Mouse (Mus musculus) MEL (cell line): ENCODE data around the gene Ppp1r15b. TPM values are rescaled to one million over a fixed set of nuclear protein-coding genes. Genes with fewer than 3 reads are reported as not detected.

Source experiments
- DNase-seq: peaks from one replicate; pipeline ENCODE4 v3.0.0; 2011; ENCODE audit warnings: low read depth, low spot score
- H3K27ac ChIP-seq: 2 replicates; pipeline ENCODE4 v1.5.1; 2012; ENCODE audit warnings: low read depth, mild to moderate bottlenecking, control low read depth, low read length, moderate library complexity; ENCODE audit not compliant: control insufficient read depth
- H3K27me3 ChIP-seq, 2 experiments: fragments of 150-350 bp in 1 of 2; sonication (generic) in 1 of 2; 2 replicates each; pipeline ENCODE4 v1.6.1; 2012; ENCODE audit warnings: low read length in 2 of 2, mild to moderate bottlenecking in 2 of 2, improper control_type of control experiment in 1 of 2, moderate library complexity in 1 of 2; ENCODE audit not compliant: insufficient read depth in 2 of 2, control insufficient read depth in 1 of 2
- H3K36me3 ChIP-seq, 2 experiments: 2 replicates each; pipeline ENCODE4 v1.6.1; 2012 to 2014; ENCODE audit warnings: low read length in 2 of 2, improper control_type of control experiment in 1 of 2, inconsistent platforms in 1 of 2, mild to moderate bottlenecking in 1 of 2; ENCODE audit not compliant: insufficient read depth in 2 of 2, control insufficient read depth in 1 of 2
- H3K4me1 ChIP-seq, 2 experiments: fragments of 150-350 bp in 1 of 2; sonication (generic) in 1 of 2; 2 replicates each; pipeline ENCODE4 v1.6.1; 2012; ENCODE audit warnings: low read length in 2 of 2, improper control_type of control experiment in 1 of 2, mild to moderate bottlenecking in 1 of 2; ENCODE audit not compliant: insufficient read depth in 2 of 2, control insufficient read depth in 1 of 2
- H3K4me3 ChIP-seq, 2 experiments: fragments of 150-350 bp in 1 of 2; sonication (generic) in 1 of 2; 2 replicates each; pipeline ENCODE4 v1.5.1; 2012; ENCODE audit warnings: low read depth in 2 of 2, low read length in 2 of 2, mild to moderate bottlenecking in 2 of 2, moderate library complexity in 2 of 2, control low read depth in 1 of 2, improper control_type of control experiment in 1 of 2; ENCODE audit not compliant: control insufficient read depth in 1 of 2, insufficient read depth in 1 of 2
- H3K79me2 ChIP-seq: 2 replicates; pipeline ENCODE4 v1.6.1; 2012; ENCODE audit warnings: mild to moderate bottlenecking, low read length, moderate library complexity; ENCODE audit not compliant: control insufficient read depth, poor library complexity, insufficient read depth
- H3K9ac ChIP-seq: 2 replicates; pipeline ENCODE4 v1.6.1; 2012; ENCODE audit warnings: low read depth, mild to moderate bottlenecking, control low read depth, low read length, moderate library complexity; ENCODE audit not compliant: control insufficient read depth, poor library complexity, severe bottlenecking
- H3K9me3 ChIP-seq: fragments of 150-350 bp; sonication (generic); replicated peaks from 2 replicates; pipeline ENCODE4 v1.6.1; 2012; ENCODE audit warnings: mild to moderate bottlenecking, low read length, improper control_type of control experiment, moderate library complexity; ENCODE audit not compliant: insufficient read depth
- CHD1 ChIP-seq: IDR thresholded peaks from 2 replicates; pipeline ENCODE4 v1.6.1; 2012; ENCODE audit warnings: low read depth, mild to moderate bottlenecking, inconsistent platforms, low read length, improper control_type of control experiment
- CTCF ChIP-seq, 3 experiments: IDR thresholded peaks in 2 of 3; conservative IDR thresholded peaks in 1 of 3; 2 replicates each; pipeline ENCODE4 v1.5.1; 2011 to 2012; ENCODE audit warnings: low read length in 3 of 3, low read depth in 2 of 3, mild to moderate bottlenecking in 2 of 3, improper control_type of control experiment in 1 of 3, inconsistent platforms in 1 of 3, mixed read lengths in 1 of 3, moderate library complexity in 1 of 3; ENCODE audit not compliant: control insufficient read depth in 1 of 3, insufficient read depth in 1 of 3, poor library complexity in 1 of 3, severe bottlenecking in 1 of 3
- MYB ChIP-seq: IDR thresholded peaks from 2 replicates; pipeline ENCODE4 v1.6.1; 2011; ENCODE audit warnings: mild to moderate bottlenecking, low read depth, low read length, improper control_type of control experiment
- NELFE ChIP-seq: IDR thresholded peaks from 2 replicates; pipeline ENCODE4 v1.6.1; 2011; ENCODE audit warnings: low read depth, low read length, improper control_type of control experiment
- NRF1 ChIP-seq: IDR thresholded peaks from 2 replicates; pipeline ENCODE4 v1.6.1; 2014; ENCODE audit warnings: low read depth, mild to moderate bottlenecking, inconsistent platforms, low read length, improper control_type of control experiment, moderate library complexity; ENCODE audit not compliant: poor library complexity, insufficient read depth, severe bottlenecking
- POLR2AphosphoS2 ChIP-seq: IDR thresholded peaks from 2 replicates; pipeline ENCODE4 v1.6.1; 2011; ENCODE audit warnings: low read length, improper control_type of control experiment
- RAD21 ChIP-seq: IDR thresholded peaks from 2 replicates; pipeline ENCODE4 v1.6.1; 2011; ENCODE audit warnings: mild to moderate bottlenecking, low read depth, low read length, improper control_type of control experiment
- SIN3A ChIP-seq: IDR thresholded peaks from 2 replicates; pipeline ENCODE4 v1.6.1; 2012; ENCODE audit warnings: low read length, improper control_type of control experiment, inconsistent platforms
- SMC3 ChIP-seq: IDR thresholded peaks from 2 replicates; pipeline ENCODE4 v1.6.1; 2011; ENCODE audit warnings: low read depth, low read length, improper control_type of control experiment
- UBTF ChIP-seq: IDR thresholded peaks from 2 replicates; pipeline ENCODE4 v1.6.1; 2012; ENCODE audit warnings: low read depth, mild to moderate bottlenecking, inconsistent platforms, low read length, improper control_type of control experiment, moderate library complexity, borderline replicate concordance; ENCODE audit not compliant: insufficient read depth
- USF1 ChIP-seq: IDR thresholded peaks from 2 replicates; pipeline ENCODE4 v1.6.1; 2014; ENCODE audit warnings: low read depth, mild to moderate bottlenecking, inconsistent platforms, low read length, improper control_type of control experiment, moderate library complexity
- ZC3H11A ChIP-seq: IDR thresholded peaks from 2 replicates; pipeline ENCODE4 v1.6.1; 2012; ENCODE audit warnings: low read depth, mild to moderate bottlenecking, inconsistent platforms, low read length, improper control_type of control experiment
- ZNF384 ChIP-seq: IDR thresholded peaks from 2 replicates; pipeline ENCODE4 v1.6.1; 2012; ENCODE audit warnings: low read depth, mild to moderate bottlenecking, inconsistent platforms, low read length, improper control_type of control experiment
- polyA plus RNA-seq, 2 experiments: library from polyadenylated mRNA; stranded (reverse) in 1 of 2; unstranded in 1 of 2; fragments of >175 nt in 1 of 2; fragments of >200 nt in 1 of 2; gene quantifications; 2 replicates each; pipeline versions ENCODE4 v1.2.1 to v1.2.4; 2012; ENCODE audit warnings: low replicate concordance in 2 of 2, low read depth in 1 of 2; ENCODE audit not compliant: insufficient read length in 2 of 2, insufficient read depth in 1 of 2, missing spikeins in 1 of 2
- total RNA-seq: library from RNA; depleted of rRNA; stranded (reverse); fragments of 300-350 nt; gene quantifications from 2 replicates; pipeline ENCODE4 v1.2.3, GENCODE M21; 2012

The Ppp1r15b gene
- total and polyA plus RNA-seq, 3 experiments = 53.1 to 56.3 TPM; not detected in 1

GRCm38 (mm10) chr1:133100980-133101798 lies 29.8 kb upstream of the Ppp1r15b start:
- peaks cover 0 to 4% of the 10 kb centered on the region in 2 experiments; a peak in 1 of 4 replicates for H3K4me1 ChIP-seq
- H3K36me3 ChIP-seq = no peaks in the 10 kb centered on the region; a peak in 1 of 4 replicates
- no peak overlapping the region for H3K9ac ChIP-seq
- H3K27me3 ChIP-seq = no peaks in the 10 kb centered on the region
- H3K27ac ChIP-seq = no peak overlapping the region
- no peaks in the 10 kb centered on the region for H3K9me3 ChIP-seq
- no peaks in the 10 kb centered on the region for H3K79me2 ChIP-seq
- no peak overlapping the region for H3K4me3 ChIP-seq
- peak; percentile 83 for TF ChIP-seq ZNF384
- peak; percentile 57 to 93 (median 84) for TF ChIP-seq CTCF (IDR thresholded peaks at IDR 0.05 in 2 of 3, conservative IDR thresholded peaks at IDR 0.05 in 1 of 3; ENCODE audit: control insufficient read depth in 1 of 3, insufficient read depth in 1 of 3, low read depth in 2 of 3, low read length in 3 of 3, poor library complexity in 1 of 3, severe bottlenecking in 1 of 3)
- peak; percentile 22; the same call in 1 of the 2 replicates for TF ChIP-seq ZC3H11A
- peak; percentile 81 for TF ChIP-seq SMC3
- no peak for TF ChIP-seq MYB
- no peak for TF ChIP-seq POLR2AphosphoS2
- TF ChIP-seq CHD1 = no peak
- TF ChIP-seq SIN3A = no peak
- no peak for TF ChIP-seq USF1
- TF ChIP-seq UBTF = no peak
- TF ChIP-seq RAD21 = peak; percentile 47
- TF ChIP-seq NRF1 = no peak
- peak; percentile 85 for DNase-seq

- H3K4me1 ChIP-seq = peaks cover 0 to 4% of the 10 kb centered on the region in 2 experiments; a peak in 1 of 4 replicates
- H3K4me3 ChIP-seq = no peak overlapping the region
- no peaks in the 10 kb centered on the region for H3K27me3 ChIP-seq
- no peaks in the 10 kb centered on the region for H3K9me3 ChIP-seq
- DNase-seq = no peak
- no peaks in the 10 kb centered on the region for H3K79me2 ChIP-seq
- no peak overlapping the region for H3K27ac ChIP-seq
- no peaks in the 10 kb centered on the region; a peak in 1 of 4 replicates for H3K36me3 ChIP-seq
- no peak overlapping the region for H3K9ac ChIP-seq
- TF ChIP-seq ZNF384 = no peak
- TF ChIP-seq NELFE = no peak
- no peak for TF ChIP-seq UBTF
- TF ChIP-seq SIN3A = no peak
Observed at GRCm38 (mm10) chr1:133102108-133102507, 28.8 kb upstream of the Ppp1r15b start.
